Mouse (Mus musculus): ENCODE results near the gene Wdr24. TPM values are rescaled to one million over a fixed set of nuclear protein-coding genes. Genes with fewer than 3 reads are reported as not detected.

Gene Wdr24
- total RNA-seq (2014; rRNA removed; ENCODE audit: low replicate concordance) (13.3 and 20.8 TPM in 2 replicates), polyA plus RNA-seq (2015; fragmentation: Nextera tagmentation; extraction: Ambion mirVana) (9.6 and 10.5 TPM in 2 replicates)

GRCm38 (mm10) chr17:25823452-25823851, at the start of gene Wdr24:
Gene Wdr24 (plus strand): TSS chr17:25823627.
- no peak for TF ChIP-seq CTCF (IDR thresholded peaks at IDR 0.05; ENCODE audit: low read depth)
- no peak for TF ChIP-seq EP300 (IDR thresholded peaks at IDR 0.05; ENCODE audit: low read depth)
- peak within 1 kb of the TSS; percentile 69 for H3K4me3 ChIP-seq (ENCODE audit: low read depth, low read length)
- peaks cover 13% of the 10 kb centered on the region for H3K4me1 ChIP-seq (ENCODE audit: control insufficient read depth, insufficient read depth)
- peak within 1 kb of the TSS; percentile 30; the same call in 1 of the 2 replicates for H3K27ac ChIP-seq (ENCODE audit: low read depth)
- DNase-seq (ENCODE audit: low spot score) (peak; percentile 89), ATAC-seq (ENCODE audit: insufficient read depth, low read depth) (peak; percentile 80)
- H3K27me3 ChIP-seq (ENCODE audit: control insufficient read depth, insufficient read depth, low read length) = peaks cover 25% of the 10 kb centered on the region
- no peaks in the 10 kb centered on the region for H3K9me3 ChIP-seq (replicated peaks; ENCODE audit: control insufficient read depth, low read length)
- WGBS = under 1% methylated on average over 18 of the region's 18 CpGs
- H3K36me3 ChIP-seq (replicated peaks; ENCODE audit: control insufficient read depth, insufficient read depth, low read length) = peaks cover 17% of the 10 kb centered on the region
- H3K4me2 ChIP-seq (ENCODE audit: low read depth, low read length) = peak within 1 kb of the TSS; percentile 77
- peak within 1 kb of the TSS; percentile 59 for H3K9ac ChIP-seq (replicated peaks; ENCODE audit: low read depth, low read length)

- Histone ChIP-seq H3K9ac (replicated peaks; ENCODE audit: low read depth, low read length) (no peak overlapping the region), H3K27me3 (ENCODE audit: control insufficient read depth, insufficient read depth, low read length) (no peaks in the 10 kb centered on the region), H3K36me3 (replicated peaks; ENCODE audit: control insufficient read depth, insufficient read depth, low read length) (peaks cover 38% of the 10 kb centered on the region), H3K4me1 (ENCODE audit: control insufficient read depth, insufficient read depth) (peaks cover 6% of the 10 kb centered on the region), H3K9me3 (replicated peaks; ENCODE audit: control insufficient read depth, low read length) (no peaks in the 10 kb centered on the region), H3K4me2 (ENCODE audit: low read depth, low read length) (no peak overlapping the region), H3K27ac (ENCODE audit: low read depth) (no peak overlapping the region), H3K4me3 (ENCODE audit: low read depth, low read length) (no peak overlapping the region)
- DNase-seq (ENCODE audit: low spot score) (no peak), ATAC-seq (ENCODE audit: insufficient read depth, low read depth) (no peak)
- no peak for TF ChIP-seq CTCF (IDR thresholded peaks at IDR 0.05; ENCODE audit: low read depth)
- TF ChIP-seq EP300 (IDR thresholded peaks at IDR 0.05; ENCODE audit: low read depth) = no peak
- WGBS = 79% methylated on average over 10 of the region's 10 CpGs
These were observed 47.9 kb upstream of the Wdr24 start for GRCm38 (mm10) chr17:25775318-25776062.

GRCm38 (mm10) chr17:25777948-25778347, 45.5 kb upstream of the Wdr24 start:
- no peak overlapping the region for H3K4me3 ChIP-seq (ENCODE audit: low read depth, low read length)
- ATAC-seq (ENCODE audit: insufficient read depth, low read depth) (no peak), DNase-seq (ENCODE audit: low spot score) (no peak)
- no peak overlapping the region for H3K4me2 ChIP-seq (ENCODE audit: low read depth, low read length)
- H3K9ac ChIP-seq (replicated peaks; ENCODE audit: low read depth, low read length) = no peak overlapping the region
- H3K36me3 ChIP-seq (replicated peaks; ENCODE audit: control insufficient read depth, insufficient read depth, low read length) = peaks cover 63% of the 10 kb centered on the region
- 93% methylated on average over 5 of the region's 5 CpGs for WGBS
- H3K4me1 ChIP-seq (ENCODE audit: control insufficient read depth, insufficient read depth) = peaks cover 6% of the 10 kb centered on the region
- TF ChIP-seq CTCF (IDR thresholded peaks at IDR 0.05; ENCODE audit: low read depth) (no peak), EP300 (IDR thresholded peaks at IDR 0.05; ENCODE audit: low read depth) (no peak)
- no peaks in the 10 kb centered on the region for H3K9me3 ChIP-seq (replicated peaks; ENCODE audit: control insufficient read depth, low read length)
- H3K27ac ChIP-seq (ENCODE audit: low read depth) = no peak overlapping the region
- H3K27me3 ChIP-seq (ENCODE audit: control insufficient read depth, insufficient read depth, low read length) = no peaks in the 10 kb centered on the region

- Histone ChIP-seq H3K4me2 (ENCODE audit: low read depth, low read length) (no peak overlapping the region), H3K27ac (ENCODE audit: low read depth) (no peak overlapping the region), H3K36me3 (replicated peaks; ENCODE audit: control insufficient read depth, insufficient read depth, low read length) (peaks cover 63% of the 10 kb centered on the region), H3K9me3 (replicated peaks; ENCODE audit: control insufficient read depth, low read length) (no peaks in the 10 kb centered on the region), H3K9ac (replicated peaks; ENCODE audit: low read depth, low read length) (no peak overlapping the region), H3K4me1 (ENCODE audit: control insufficient read depth, insufficient read depth) (peaks cover 10% of the 10 kb centered on the region), H3K27me3 (ENCODE audit: control insufficient read depth, insufficient read depth, low read length) (no peaks in the 10 kb centered on the region), H3K4me3 (ENCODE audit: low read depth, low read length) (no peak overlapping the region)
- ATAC-seq (ENCODE audit: insufficient read depth, low read depth) (no peak), DNase-seq (ENCODE audit: low spot score) (no peak)
- WGBS = 76% methylated on average over 6 of the region's 6 CpGs
- TF ChIP-seq EP300 (IDR thresholded peaks at IDR 0.05; ENCODE audit: low read depth) (no peak), CTCF (IDR thresholded peaks at IDR 0.05; ENCODE audit: low read depth) (no peak)
These were observed 42.1 kb upstream of the Wdr24 start for GRCm38 (mm10) chr17:25781339-25781738.

GRCm38 (mm10) chr17:25783086-25783485, 40.3 kb upstream of the Wdr24 start:
- WGBS = 46% methylated on average over 7 of the region's 7 CpGs
- Histone ChIP-seq H3K27ac (ENCODE audit: low read depth) (no peak overlapping the region), H3K9ac (replicated peaks; ENCODE audit: low read depth, low read length) (no peak overlapping the region)

More at GRCm38 (mm10) chr17:25783086-25783485, 40.3 kb upstream of the Wdr24 start:
- Histone ChIP-seq H3K4me2 (ENCODE audit: low read depth, low read length) (no peak overlapping the region), H3K36me3 (replicated peaks; ENCODE audit: control insufficient read depth, insufficient read depth, low read length) (peaks cover 57% of the 10 kb centered on the region), H3K4me1 (ENCODE audit: control insufficient read depth, insufficient read depth) (peaks cover 10% of the 10 kb centered on the region), H3K9me3 (replicated peaks; ENCODE audit: control insufficient read depth, low read length) (no peaks in the 10 kb centered on the region), H3K27me3 (ENCODE audit: control insufficient read depth, insufficient read depth, low read length) (no peaks in the 10 kb centered on the region), H3K4me3 (ENCODE audit: low read depth, low read length) (no peak overlapping the region)
- ATAC-seq (ENCODE audit: insufficient read depth, low read depth) (peak; percentile 15; the same call in 1 of the 2 replicates), DNase-seq (ENCODE audit: low spot score) (no peak)
- TF ChIP-seq EP300 (IDR thresholded peaks at IDR 0.05; ENCODE audit: low read depth) = no peak
- TF ChIP-seq CTCF (IDR thresholded peaks at IDR 0.05; ENCODE audit: low read depth) = no peak
